ENCODE assay signal across 9 mouse cellular contexts in genomic region chr11:48873591-48874290, GRCm38 (mm10). TPM values are rescaled to one million over a fixed set of nuclear protein-coding genes. Genes with fewer than 3 reads are reported as not detected.
DNase-seq lines count a peak whose midpoint lies in the region; ATAC-seq and TF ChIP-seq lines count a peak whose summit lies in the region.
"Had no signal": no experiment of that assay in that cellular context is flagged by ENCODE, and none has a peak within 500 bp of the region (broad histone marks: within the 10 kb centered on the region; RNA-seq: fewer than 3 reads in every experiment).

No protein-coding gene starts in this region.

- DNase-seq in lung, embryonic 14.5 days: peak; percentile 12
- DNase-seq in lung, adult 18-20 months: no peak
- peak; percentile 82 for DNase-seq in c-Kit-positive CD71-positive TER-119-negative erythroid progenitor cells, embryonic 14.5 days (ENCODE audit: low read depth)
- no peak for DNase-seq in cerebellum, postnatal 36 days
- no peak for DNase-seq in right cerebral cortex, postnatal 36 days (ENCODE audit: low spot score in 2 of 2)
- DNase-seq: kidney, adult 11 months had no signal

- 0 out of 2 replicates have a peak overlapping the region, but pooled peaks have one; percentile 60 for H3K27ac ChIP-seq in lung, embryonic 14.5 days (ENCODE audit: low read depth)
- H3K27ac ChIP-seq in intestine, postnatal 0 days (ENCODE audit: low read depth, low read length): peak overlapping the region; percentile 79
- H3K27ac ChIP-seq in stomach, embryonic 14.5 days (ENCODE audit: low read length): peak overlapping the region; percentile 44; the same call in 1 of the 2 replicates

- no peak overlapping the region for H3K9ac ChIP-seq in lung, embryonic 14.5 days
- H3K9ac ChIP-seq in intestine, postnatal 0 days (ENCODE audit: low read depth, low read length): no peak overlapping the region
- H3K9ac ChIP-seq in stomach, embryonic 14.5 days (replicated peaks; ENCODE audit: low read depth, low read length): no peak overlapping the region

- H3K4me2 ChIP-seq in lung, embryonic 14.5 days: no peak overlapping the region
- H3K4me2 ChIP-seq in intestine, postnatal 0 days (replicated peaks; ENCODE audit: low read depth): peak overlapping the region; percentile 89
- no peak overlapping the region for H3K4me2 ChIP-seq in stomach, embryonic 14.5 days (replicated peaks; ENCODE audit: low read depth, low read length)

- no peak overlapping the region for H3K4me3 ChIP-seq in lung, embryonic 14.5 days (ENCODE audit: low read depth, low read length)
- no peak overlapping the region for H3K4me3 ChIP-seq in intestine, postnatal 0 days (ENCODE audit: low read depth, low read length)
- no peak overlapping the region for H3K4me3 ChIP-seq in stomach, embryonic 14.5 days (ENCODE audit: low read depth, low read length)

- no peaks in the 10 kb centered on the region for H3K27me3 ChIP-seq in lung, embryonic 14.5 days (ENCODE audit: insufficient read depth, low read length)
- H3K27me3 ChIP-seq in intestine, postnatal 0 days (replicated peaks; ENCODE audit: control insufficient read depth, insufficient read depth, low read length): no peaks in the 10 kb centered on the region
- H3K27me3 ChIP-seq in stomach, embryonic 14.5 days (ENCODE audit: control insufficient read depth, insufficient read depth, low read length): no peaks in the 10 kb centered on the region

- H3K9me3 ChIP-seq in lung, embryonic 14.5 days (ENCODE audit: low read depth, low read length): no peaks in the 10 kb centered on the region
- H3K9me3 ChIP-seq in intestine, postnatal 0 days (ENCODE audit: control insufficient read depth): no peaks in the 10 kb centered on the region
- H3K9me3 ChIP-seq in stomach, embryonic 14.5 days (ENCODE audit: control insufficient read depth, low read depth, low read length): no peaks in the 10 kb centered on the region

- H3K36me3 ChIP-seq in lung, embryonic 14.5 days (ENCODE audit: insufficient read depth): no peaks in the 10 kb centered on the region
- no peaks in the 10 kb centered on the region for H3K36me3 ChIP-seq in intestine, postnatal 0 days (ENCODE audit: control insufficient read depth, insufficient read depth)
- H3K36me3 ChIP-seq in stomach, embryonic 14.5 days (ENCODE audit: control insufficient read depth, insufficient read depth, low read length): no peaks in the 10 kb centered on the region

- H3K4me1 ChIP-seq in lung, embryonic 14.5 days (ENCODE audit: insufficient read depth): 0 out of 2 replicates have a peak, but pooled peaks cover 10% of the 10 kb centered on the region
- peaks cover 16% of the 10 kb centered on the region for H3K4me1 ChIP-seq in intestine, postnatal 0 days (replicated peaks; ENCODE audit: control insufficient read depth, insufficient read depth, low read length)
- H3K4me1 ChIP-seq in stomach, embryonic 14.5 days (ENCODE audit: control insufficient read depth, insufficient read depth, low read length): peaks cover 14% of the 10 kb centered on the region

- no peak for ATAC-seq in lung, embryonic 14.5 days (ENCODE audit: insufficient read depth)
- ATAC-seq in intestine, postnatal 0 days: peak; percentile 82
- ATAC-seq in stomach, embryonic 14.5 days (ENCODE audit: insufficient number of reproducible peaks, insufficient read depth, low FRiP score, low read depth): 0 out of 2 replicates have a peak, but pooled peaks have one; percentile 15

- 50% methylated on average over 10 of the region's 10 CpGs for WGBS in lung, embryonic 14.5 days
- 31% methylated on average over 10 of the region's 10 CpGs for WGBS in intestine, postnatal 0 days
- WGBS in stomach, embryonic 14.5 days: 55% methylated on average over 10 of the region's 10 CpGs

- no peak for TF ChIP-seq CTCF in lung, embryonic 14.5 days (IDR thresholded peaks at IDR 0.05; ENCODE audit: low read depth)
- TF ChIP-seq CTCF in intestine, postnatal 0 days (IDR thresholded peaks at IDR 0.05; ENCODE audit: low read depth): peak; percentile 65

RNA-seq across cellular contexts. Expression of gene Irgm1, which starts 2.3 kb away (rescaled TPM):
- 6.7 and 7.6 TPM in 2 replicates for polyA plus RNA-seq in lung, embryonic 14.5 days (2014; fragmentation: Nextera tagmentation; extraction: Ambion mirVana)
- polyA plus RNA-seq in intestine, postnatal 0 days (2015; fragmentation: Nextera tagmentation; extraction: Ambion mirVana): 14.5 and 15.0 TPM in 2 replicates
- 12.9 and 13.2 TPM in 2 replicates for polyA plus RNA-seq in stomach, embryonic 14.5 days (2014; fragmentation: Nextera tagmentation; extraction: Ambion mirVana)

RNA-seq across cellular contexts. Expression of gene Gm5431, which starts 28.3 kb away (rescaled TPM):
- 0.17 and 0.20 TPM in 2 replicates for polyA plus RNA-seq in lung, embryonic 14.5 days (2014; fragmentation: Nextera tagmentation; extraction: Ambion mirVana)
- 2.7 and 3.1 TPM in 2 replicates for polyA plus RNA-seq in intestine, postnatal 0 days (2015; fragmentation: Nextera tagmentation; extraction: Ambion mirVana)
- 0.12 and 0.28 TPM in 2 replicates for polyA plus RNA-seq in stomach, embryonic 14.5 days (2014; fragmentation: Nextera tagmentation; extraction: Ambion mirVana)
- polyA plus RNA-seq: heart, embryonic 14.5 days had no signal

RNA-seq across cellular contexts. Expression of gene Gm12184, which starts 47.3 kb away (rescaled TPM):
- polyA plus RNA-seq in lung, embryonic 14.5 days (2014; fragmentation: Nextera tagmentation; extraction: Ambion mirVana): 11.3 and 11.8 TPM in 2 replicates
- 5.0 and 5.3 TPM in 2 replicates for polyA plus RNA-seq in intestine, postnatal 0 days (2015; fragmentation: Nextera tagmentation; extraction: Ambion mirVana)
- 4.5 and 4.9 TPM in 2 replicates for polyA plus RNA-seq in stomach, embryonic 14.5 days (2014; fragmentation: Nextera tagmentation; extraction: Ambion mirVana)

RNA-seq across cellular contexts. Expression of gene Trim7, which starts 47.8 kb away (rescaled TPM):
- 0.55 and 1.4 TPM in 2 replicates for polyA plus RNA-seq in lung, embryonic 14.5 days (2014; fragmentation: Nextera tagmentation; extraction: Ambion mirVana)
- polyA plus RNA-seq in intestine, postnatal 0 days (2015; fragmentation: Nextera tagmentation; extraction: Ambion mirVana): 0.38 and 0.56 TPM in 2 replicates
- 1.4 and 2.1 TPM in 2 replicates for polyA plus RNA-seq in stomach, embryonic 14.5 days (2014; fragmentation: Nextera tagmentation; extraction: Ambion mirVana)

RNA-seq across cellular contexts. Expression of gene Trim41, which starts 56.6 kb away (rescaled TPM):
- 4.5 and 4.6 TPM in 2 replicates for polyA plus RNA-seq in lung, embryonic 14.5 days (2014; fragmentation: Nextera tagmentation; extraction: Ambion mirVana)
- 4.0 and 4.2 TPM in 2 replicates for polyA plus RNA-seq in intestine, postnatal 0 days (2015; fragmentation: Nextera tagmentation; extraction: Ambion mirVana)
- polyA plus RNA-seq in stomach, embryonic 14.5 days (2014; fragmentation: Nextera tagmentation; extraction: Ambion mirVana): 5.8 and 6.2 TPM in 2 replicates

Comparison
In these comparisons a context has a peak if more than half of its experiments do, and no peak if none do; other contexts are left out.
1. DNase-seq: peak in lung, embryonic 14.5 days (single experiment) and c-Kit-positive CD71-positive TER-119-negative erythroid progenitor cells, embryonic 14.5 days (single experiment); none in lung, adult 18-20 months (0 of 2), cerebellum, postnatal 36 days (0 of 2) and right cerebral cortex, postnatal 36 days (0 of 2).
2. Peak in every context shown above with its lines, with median percentiles within 50 percentile points of each other: H3K27ac ChIP-seq.